Mouse (Mus musculus) hindbrain, embryonic 16.5 days (tissue): ENCODE results near the gene C1s2. TPM values are rescaled to one million over a fixed set of nuclear protein-coding genes. Genes with fewer than 3 reads are reported as not detected.
"Not testable (repeated sequence)": the region's sequence is repeated elsewhere in the genome, so short reads cannot be mapped to it uniquely, and the experiment has no call there.

Source experiments
- ATAC-seq: fragments of 200-750 bp; cut with Nextera tagmentation; 2 replicates; pipeline ENCODE4 v1.8.0; 2017; ENCODE audit warnings: moderate TSS enrichment, moderate library complexity
- H3K27ac ChIP-seq: fragments of 300-500 bp; sonication (generic); 2 replicates; pipeline ENCODE4 v1.5.1; 2014; ENCODE audit warnings: low read depth, mild to moderate bottlenecking, control low read depth, low read length, moderate library complexity
- H3K27me3 ChIP-seq: fragments of 300-500 bp; sonication (generic); replicated peaks from 2 replicates; pipeline ENCODE4 v1.6.1; 2014; ENCODE audit warnings: low read length; ENCODE audit not compliant: control insufficient read depth, insufficient read depth
- H3K36me3 ChIP-seq: fragments of 300-500 bp; sonication (generic); 2 replicates; pipeline ENCODE4 v1.6.1; 2014; ENCODE audit warnings: mild to moderate bottlenecking, low read length, moderate library complexity, mixed read lengths; ENCODE audit not compliant: control insufficient read depth, insufficient read depth
- H3K4me1 ChIP-seq: fragments of 300-500 bp; sonication (generic); 2 replicates; pipeline ENCODE4 v1.6.1; 2014; ENCODE audit warnings: low read depth, low read length; ENCODE audit not compliant: control insufficient read depth, insufficient read depth
- H3K4me2 ChIP-seq: fragments of 300-500 bp; sonication (generic); 2 replicates; pipeline ENCODE4 v1.6.1; 2014; ENCODE audit warnings: mild to moderate bottlenecking, low read length, control low read depth, moderate library complexity
- H3K4me3 ChIP-seq: fragments of 300-500 bp; sonication (generic); 2 replicates; pipeline ENCODE4 v1.5.1; 2014; ENCODE audit warnings: mild to moderate bottlenecking, low read length, control low read depth, moderate library complexity
- H3K9ac ChIP-seq: fragments of 300-500 bp; sonication (generic); 2 replicates; pipeline ENCODE4 v1.6.1; 2014; ENCODE audit warnings: low read depth, mild to moderate bottlenecking, control low read depth, low read length, moderate library complexity
- H3K9me3 ChIP-seq: fragments of 300-500 bp; sonication (generic); 2 replicates; pipeline ENCODE4 v1.6.1; 2014; ENCODE audit warnings: mild to moderate bottlenecking, low read length, moderate library complexity; ENCODE audit not compliant: control insufficient read depth
- WGBS: fragments of 180-500 bp; shearing (Covaris S2); extraction: QIAGEN DNeasy Blood & Tissue Kit; methylation state at CpG from one replicate; pipeline ENCODE4 v1.1.7; 2014; 5-methylcytosine and 5-hydroxymethylcytosine counted together
- polyA plus RNA-seq: library from polyadenylated mRNA; unstranded; fragments of >200 nt; fragmentation: Nextera tagmentation; extraction: Ambion mirVana; gene quantifications from 2 replicates; pipeline ENCODE4 v1.2.1, GENCODE M21; 2015

Gene C1s2
- polyA plus RNA-seq, 1 experiment from 2014 or later, result not detected

- Histone ChIP-seq H3K27me3 (no peaks in the 10 kb centered on the region), H3K4me1 (no peaks in the 10 kb centered on the region), H3K9me3 (no peaks in the 10 kb centered on the region), H3K9ac (no peak overlapping the region), H3K27ac (no peak overlapping the region), H3K4me3 (no peak overlapping the region), H3K36me3 (no peaks in the 10 kb centered on the region), H3K4me2 (no peak overlapping the region)
- ATAC-seq, result no peak
- 83% methylated on average over 8 of the region's 8 CpGs for WGBS
These were observed 42.8 kb downstream of the C1s2 start for GRCm38 (mm10) chr6:124593121-124593520.

- ATAC-seq, result peak; percentile 24; the same call in 1 of the 2 replicates
- no peak overlapping the region for H3K4me2 ChIP-seq
- 70% methylated on average over 4 of the region's 4 CpGs for WGBS
- H3K9ac ChIP-seq, result no peak overlapping the region
- no peaks in the 10 kb centered on the region for H3K27me3 ChIP-seq
- no peak overlapping the region for H3K4me3 ChIP-seq
- H3K9me3 ChIP-seq, result no peaks in the 10 kb centered on the region
- H3K27ac ChIP-seq, result no peak overlapping the region
- no peaks in the 10 kb centered on the region for H3K4me1 ChIP-seq
- H3K36me3 ChIP-seq, result no peaks in the 10 kb centered on the region
These were observed 43.6 kb downstream of the C1s2 start for GRCm38 (mm10) chr6:124592186-124592700.

GRCm38 (mm10) chr6:124588771-124589170 lies 47.1 kb downstream of the C1s2 start:
- Histone ChIP-seq H3K9ac (no peak overlapping the region), H3K27ac (no peak overlapping the region), H3K4me3 (no peak overlapping the region), H3K4me1 (no peaks in the 10 kb centered on the region), H3K9me3 (no peaks in the 10 kb centered on the region), H3K36me3 (no peaks in the 10 kb centered on the region), H3K27me3 (no peaks in the 10 kb centered on the region), H3K4me2 (no peak overlapping the region)
- no peak for ATAC-seq

DNA sequence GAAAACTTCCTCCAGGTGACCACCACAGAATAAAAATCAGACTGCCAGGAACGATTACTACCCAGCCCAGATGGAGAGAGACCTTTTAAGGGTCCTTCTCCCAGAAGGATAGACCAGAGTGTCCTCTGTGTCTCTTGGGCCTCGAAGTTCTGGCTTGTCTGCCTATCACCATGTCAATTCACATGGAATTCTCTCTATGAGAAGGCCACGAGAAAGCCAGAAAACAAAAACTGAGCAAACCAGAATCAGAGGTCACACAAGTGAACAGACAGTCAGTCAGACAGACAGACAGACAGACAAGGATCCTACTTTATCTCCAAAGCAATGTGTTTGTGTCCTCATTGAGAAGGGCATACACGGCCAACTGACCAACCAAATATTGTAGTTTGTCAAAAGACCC lies 49.6 kb downstream of the C1s2 start:
- H3K4me1 ChIP-seq, result no peaks in the 10 kb centered on the region

DNA sequence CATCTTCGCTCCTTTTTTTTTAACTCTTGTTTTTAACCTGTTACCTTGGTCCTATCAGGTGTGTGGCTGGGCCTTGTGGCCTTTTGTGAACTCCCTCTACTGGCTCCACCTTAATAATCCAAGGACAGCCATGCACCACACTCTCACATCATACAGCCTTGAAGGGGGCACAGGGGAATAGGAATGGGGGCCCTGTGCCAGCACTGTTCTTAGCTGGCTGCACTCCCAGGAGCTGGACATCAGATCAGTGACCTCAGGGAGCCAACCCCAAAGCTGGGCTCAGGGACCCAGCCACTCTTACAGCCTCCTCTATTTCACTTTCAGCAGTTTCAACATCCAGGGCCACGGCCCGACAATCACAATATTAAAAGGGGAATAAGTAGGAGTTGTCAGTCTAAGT lies 50.1 kb downstream of the C1s2 start:
- 96% methylated on average over 3 of the region's 3 CpGs for WGBS
- Histone ChIP-seq H3K4me2 (no peak overlapping the region), H3K4me3 (no peak overlapping the region), H3K36me3 (no peaks in the 10 kb centered on the region), H3K4me1 (no peaks in the 10 kb centered on the region), H3K9ac (no peak overlapping the region), H3K9me3 (no peaks in the 10 kb centered on the region), H3K27ac (no peak overlapping the region), H3K27me3 (no peaks in the 10 kb centered on the region)
- ATAC-seq, result no peak

More for the DNA sequence above, 49.6 kb downstream of the C1s2 start:
- H3K27ac ChIP-seq, result no peak overlapping the region
- no peak overlapping the region for H3K4me2 ChIP-seq
- no peak for ATAC-seq
- no peak overlapping the region for H3K4me3 ChIP-seq
- H3K9ac ChIP-seq, result no peak overlapping the region
- 82% methylated on average over 4 of the region's 4 CpGs for WGBS
- H3K36me3 ChIP-seq, result no peaks in the 10 kb centered on the region
- no peaks in the 10 kb centered on the region for H3K27me3 ChIP-seq
- no peaks in the 10 kb centered on the region for H3K9me3 ChIP-seq

DNA sequence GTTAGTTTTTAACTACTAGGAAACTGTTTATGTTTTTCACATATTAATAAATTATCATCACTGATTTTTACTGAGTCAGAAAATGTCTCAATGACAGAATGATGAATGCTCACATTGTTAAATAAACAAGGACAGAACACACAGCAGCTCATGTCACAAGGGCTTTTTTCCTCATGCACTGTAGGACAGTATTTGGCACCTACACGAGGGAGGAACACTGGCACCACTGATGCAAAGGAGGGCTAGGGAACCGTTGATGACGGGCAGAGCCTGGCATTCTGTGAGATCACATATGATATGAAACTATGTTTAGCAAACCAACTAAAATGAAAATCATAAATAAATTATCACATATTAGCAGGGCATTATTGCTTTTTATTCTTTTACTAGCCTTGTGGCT lies 51.0 kb downstream of the C1s2 start:
- Histone ChIP-seq H3K4me1 (no peaks in the 10 kb centered on the region), H3K27ac (no peak overlapping the region), H3K36me3 (no peaks in the 10 kb centered on the region), H3K9me3 (no peaks in the 10 kb centered on the region), H3K9ac (no peak overlapping the region), H3K4me2 (no peak overlapping the region), H3K4me3 (no peak overlapping the region), H3K27me3 (no peaks in the 10 kb centered on the region)
- ATAC-seq, result no peak
- WGBS, result 75% methylated on average over 3 of the region's 3 CpGs

DNA sequence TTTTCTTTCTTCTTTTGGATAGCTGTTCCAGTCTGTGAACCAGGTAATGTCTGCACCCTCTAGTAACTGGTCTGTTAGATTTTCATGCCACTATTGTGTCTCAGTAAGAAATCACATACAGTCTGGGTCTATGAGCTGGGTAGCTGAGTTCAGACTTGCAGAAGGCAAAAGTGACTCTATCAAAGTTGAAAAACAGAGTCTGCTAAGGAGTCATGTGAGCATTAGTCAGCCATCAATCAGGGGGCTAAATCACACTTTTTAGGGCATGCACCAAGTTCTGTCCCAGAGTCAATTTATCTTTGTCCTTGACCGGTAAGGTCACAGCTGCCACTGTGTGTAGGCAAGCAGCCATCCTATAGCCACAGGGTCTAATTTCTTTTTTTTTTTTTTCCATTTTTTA lies 53.7 kb downstream of the C1s2 start:
- no peak overlapping the region for H3K27ac ChIP-seq
- WGBS, result 94% methylated on average over 1 of the region's 1 CpGs
- H3K4me1 ChIP-seq, result no peaks in the 10 kb centered on the region
- ATAC-seq, result no peak
- H3K9ac ChIP-seq, result no peak overlapping the region
- no peaks in the 10 kb centered on the region for H3K36me3 ChIP-seq
- no peak overlapping the region for H3K4me3 ChIP-seq
- H3K27me3 ChIP-seq, result no peaks in the 10 kb centered on the region
- no peak overlapping the region for H3K4me2 ChIP-seq
- H3K9me3 ChIP-seq, result no peaks in the 10 kb centered on the region

GRCm38 (mm10) chr6:124580155-124580554 lies 55.7 kb downstream of the C1s2 start:
- not testable (repeated sequence) for H3K36me3 ChIP-seq, H3K9ac ChIP-seq, H3K4me2 ChIP-seq, H3K4me3 ChIP-seq, H3K27ac ChIP-seq, H3K27me3 ChIP-seq, H3K4me1 ChIP-seq, H3K9me3 ChIP-seq, ATAC-seq
- WGBS, result 73% methylated on average over 6 of the region's 7 CpGs

- H3K4me1 ChIP-seq, ATAC-seq: not testable (repeated sequence)
These were observed 60.7 kb downstream of the C1s2 start for GRCm38 (mm10) chr6:124575155-124575678.

More at GRCm38 (mm10) chr6:124575155-124575678, 60.7 kb downstream of the C1s2 start:
- not testable (repeated sequence) for H3K4me3 ChIP-seq, H3K9ac ChIP-seq, H3K36me3 ChIP-seq, H3K9me3 ChIP-seq, H3K27ac ChIP-seq, H3K4me2 ChIP-seq, H3K27me3 ChIP-seq
- 81% methylated on average over 3 of the region's 3 CpGs for WGBS
